Mouse (Mus musculus) naive thymus-derived CD4-positive, alpha-beta T cell, adult 5 months (primary cell): ENCODE data around the gene Acvr1c. TPM values are rescaled to one million over a fixed set of nuclear protein-coding genes. Genes with fewer than 3 reads are reported as not detected.

ENCODE experiments used
- polyA plus RNA-seq: library from polyadenylated mRNA; unstranded; fragments of 100-300 nt; shearing (Covaris generic); gene quantifications from one replicate; pipeline ENCODE4 v1.2.1, GENCODE M21; 2017

Gene Acvr1c
- polyA plus RNA-seq = 0.37 TPM

GRCm38 (mm10) chr2:58357414-58358131 lies at the start of gene Acvr1c:
Gene Acvr1c, minus strand, starts transcription at chr2:58357895.

Other genes with a start within 250 kb of the Acvr1c start
- 1,445 TPM for gene Cytip, start 162.4 kb downstream of the Acvr1c start, polyA plus RNA-seq
- gene Gm17409, start 112.2 kb upstream of the Acvr1c start, polyA plus RNA-seq = not detected
- gene Acvr1, start 209.3 kb upstream of the Acvr1c start, polyA plus RNA-seq = 0.39 TPM
- gene Upp2, start 209.4 kb upstream of the Acvr1c start, polyA plus RNA-seq = 0.29 TPM